Mouse (Mus musculus) kidney, postnatal 10 days (tissue): ENCODE measurements around the gene Shisal1.

Source experiments
- DNase-seq: peaks from one replicate; pipeline ENCODE4 v3.0.0; 2021; ENCODE audit warnings: mixed read lengths

Shisal1 gene

DNA sequence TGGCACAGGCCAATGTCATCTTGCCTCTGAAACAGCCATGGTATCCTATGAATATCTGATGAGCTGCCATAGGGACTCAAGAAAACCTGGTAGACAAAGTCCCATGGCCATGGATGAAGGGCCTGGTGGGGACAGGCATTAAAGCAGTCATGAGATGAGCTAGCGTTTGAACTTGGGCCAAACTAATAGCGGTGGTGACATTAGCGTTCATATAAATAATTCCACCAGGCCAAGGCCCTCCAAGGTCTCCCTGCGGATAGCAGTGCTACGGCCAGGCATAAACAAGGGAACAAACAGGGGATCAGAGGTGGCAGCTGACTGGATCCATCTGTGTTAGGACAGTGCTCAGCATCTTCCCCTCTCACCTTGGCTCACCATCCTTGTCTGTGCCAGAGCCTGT lies 21.2 kb downstream of the Shisal1 start:
- DNase-seq = no peak

DNA sequence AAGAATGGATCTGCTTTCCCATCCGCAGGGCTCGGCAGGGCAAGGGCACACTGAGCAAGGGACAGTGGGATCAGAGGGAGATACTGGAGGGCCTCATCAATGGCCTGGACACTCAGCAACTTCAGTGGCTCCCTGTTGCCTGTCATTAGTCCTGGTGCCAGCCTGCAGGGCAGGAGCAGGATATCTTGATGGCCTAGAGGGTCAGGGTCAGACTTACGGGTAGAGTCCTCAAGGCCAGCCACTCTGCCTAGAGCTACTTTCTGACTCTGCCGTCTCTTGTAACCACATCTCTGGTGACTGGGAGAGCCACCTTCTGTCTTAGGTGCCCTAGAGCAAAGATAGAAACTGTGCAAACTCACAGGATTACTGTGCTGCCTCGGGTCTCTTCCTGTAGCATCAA lies 23.1 kb downstream of the Shisal1 start:
- no peak for DNase-seq

DNA sequence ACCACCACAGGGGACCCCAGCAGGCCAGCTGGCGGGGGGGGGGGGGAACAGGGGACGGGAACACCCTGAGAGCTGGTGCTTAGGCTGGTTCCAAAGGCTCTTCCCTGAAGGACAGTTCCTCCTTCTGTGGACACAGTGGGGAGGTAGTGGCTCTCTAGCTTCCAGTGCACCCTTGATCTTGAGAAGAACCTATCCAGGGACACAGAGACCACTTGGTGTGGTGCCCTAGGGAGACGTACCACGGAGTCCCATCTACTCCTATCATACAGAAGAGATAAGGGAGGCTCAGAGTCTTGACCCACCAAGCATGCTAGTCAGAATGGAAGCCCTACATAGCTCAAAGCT lies 28.7 kb downstream of the Shisal1 start:
- DNase-seq = no peak

DNA sequence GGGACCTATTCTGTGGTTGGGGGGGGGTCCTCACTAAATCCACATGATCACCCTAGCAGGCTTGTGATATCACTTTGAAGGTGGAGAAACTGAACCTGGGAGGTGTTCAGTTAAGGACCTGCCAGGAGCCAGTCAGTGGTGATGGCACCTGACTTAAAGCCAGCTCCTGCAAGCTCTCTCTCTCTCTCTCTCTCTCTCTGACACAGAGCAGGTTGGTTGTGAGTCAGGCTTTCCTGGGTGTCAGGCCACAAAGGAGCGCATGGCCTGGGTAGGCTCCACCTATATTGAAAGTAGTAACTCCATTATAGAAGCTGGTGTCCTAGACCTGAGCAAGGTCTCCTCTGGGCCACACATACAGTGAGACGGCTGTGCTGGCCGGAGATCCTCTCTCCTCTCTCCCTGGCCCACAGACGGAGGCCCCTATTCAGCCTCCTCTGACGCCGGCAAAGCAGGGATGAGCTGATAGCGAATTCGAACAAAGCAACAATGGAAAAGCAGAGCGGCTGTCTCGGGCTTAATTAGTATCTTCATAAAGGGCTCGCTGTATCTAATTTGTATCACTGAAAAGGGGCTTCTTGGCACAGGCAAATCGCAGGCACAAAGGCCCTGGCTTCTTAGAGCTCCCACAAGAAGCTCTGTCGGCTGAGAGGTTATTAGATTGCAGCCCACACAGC lies 29.2 kb downstream of the Shisal1 start:
- no peak for DNase-seq

DNA sequence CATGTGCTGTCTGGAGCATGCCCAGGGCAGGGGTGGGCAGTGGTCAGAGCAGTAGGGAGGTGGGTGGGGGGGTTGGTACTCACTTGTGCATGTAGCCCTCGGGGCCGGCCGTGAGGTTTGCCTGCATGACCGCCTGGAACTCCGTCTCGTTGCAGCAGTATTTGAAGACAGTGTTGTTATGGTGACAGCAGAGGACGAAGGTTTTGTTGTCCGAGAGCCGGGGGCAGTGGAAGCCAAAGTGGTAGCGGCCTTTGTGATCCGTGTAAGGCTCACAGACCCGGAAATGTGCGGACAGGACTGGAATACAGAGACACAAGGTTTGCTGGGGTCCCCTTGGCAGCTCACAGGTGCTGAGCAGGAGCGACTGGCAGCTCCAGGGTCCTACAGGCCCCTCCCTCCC lies 29.9 kb downstream of the Shisal1 start:
- DNase-seq = no peak

DNA sequence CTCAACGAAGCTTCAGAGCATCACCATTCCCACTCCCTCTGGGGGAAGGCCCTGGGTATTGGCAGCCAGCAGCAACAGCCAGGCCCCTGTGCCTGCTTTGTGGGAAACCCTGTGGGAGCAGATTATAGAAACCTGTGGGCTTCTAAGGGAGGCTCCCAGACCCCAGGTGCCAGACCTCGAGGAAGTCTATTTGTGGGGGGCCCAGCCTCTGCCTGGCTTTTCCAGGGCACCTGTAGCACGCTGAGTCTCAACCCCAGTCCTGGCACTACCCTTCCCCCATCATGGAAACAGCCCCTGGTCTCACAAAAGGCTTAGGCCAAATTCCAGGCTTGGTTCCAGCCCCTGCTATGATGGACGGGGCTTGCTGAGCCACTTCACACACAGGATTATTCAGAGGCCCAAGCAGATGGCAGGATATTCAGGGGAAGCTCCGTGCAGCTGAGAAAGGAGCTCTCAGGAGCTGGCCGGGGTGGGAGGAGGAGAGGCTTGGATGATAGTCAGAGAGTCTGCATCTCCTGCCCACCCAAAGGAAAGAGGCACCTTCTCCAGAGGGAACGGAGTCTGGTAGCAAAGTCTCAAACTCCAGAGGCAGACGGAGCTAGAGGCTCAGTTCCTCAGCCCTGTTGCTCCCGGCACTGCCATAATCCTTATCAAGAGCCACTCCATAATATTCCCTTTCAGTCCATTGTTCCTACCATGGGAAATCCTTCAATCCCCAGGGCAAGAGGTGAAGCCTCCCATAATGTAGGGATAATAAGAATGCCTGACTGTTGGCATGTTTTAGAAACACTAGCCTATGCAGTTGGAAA lies 32.7 kb downstream of the Shisal1 start:
- DNase-seq = no peak

DNA sequence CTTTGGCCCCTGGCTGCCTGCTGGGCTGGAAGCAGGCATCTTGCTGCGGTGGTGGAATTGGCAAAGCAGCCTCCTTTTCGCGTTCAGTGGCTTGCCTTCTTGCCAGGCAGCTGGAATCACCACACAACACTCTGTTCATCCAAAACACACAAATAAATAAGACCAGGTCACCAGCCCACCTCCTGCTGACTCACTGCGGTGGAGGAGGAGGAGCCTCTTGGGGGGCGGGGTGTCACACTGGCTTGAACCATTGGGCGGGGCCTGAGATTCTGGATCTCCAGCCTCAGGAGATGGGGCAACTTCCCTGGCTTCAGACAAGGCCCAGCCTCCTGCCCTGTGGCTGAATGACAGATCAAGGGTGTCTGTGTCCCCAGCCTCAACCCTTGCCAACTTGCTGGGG lies 34.5 kb downstream of the Shisal1 start:
- DNase-seq = peak; percentile 65

DNA sequence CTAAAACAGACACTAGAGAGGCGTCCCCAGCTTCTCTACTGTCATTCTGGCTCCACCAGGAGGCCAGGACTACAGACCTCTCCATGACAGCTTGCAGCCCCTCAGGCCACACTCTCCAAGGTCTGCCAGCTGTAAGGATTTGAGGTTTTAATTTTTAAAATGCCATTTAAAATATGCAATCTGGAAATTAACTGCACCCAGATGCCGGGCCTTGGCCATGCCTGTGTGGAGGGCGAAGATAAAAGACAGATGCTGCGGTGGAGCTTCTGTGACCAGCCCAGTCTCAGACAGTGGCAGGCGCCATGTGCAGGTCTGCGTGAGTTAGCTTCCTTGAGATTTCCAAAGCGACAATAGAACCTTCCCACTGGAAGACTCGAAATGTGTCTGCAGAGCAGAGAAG lies 36.8 kb downstream of the Shisal1 start:
- DNase-seq = no peak

DNA sequence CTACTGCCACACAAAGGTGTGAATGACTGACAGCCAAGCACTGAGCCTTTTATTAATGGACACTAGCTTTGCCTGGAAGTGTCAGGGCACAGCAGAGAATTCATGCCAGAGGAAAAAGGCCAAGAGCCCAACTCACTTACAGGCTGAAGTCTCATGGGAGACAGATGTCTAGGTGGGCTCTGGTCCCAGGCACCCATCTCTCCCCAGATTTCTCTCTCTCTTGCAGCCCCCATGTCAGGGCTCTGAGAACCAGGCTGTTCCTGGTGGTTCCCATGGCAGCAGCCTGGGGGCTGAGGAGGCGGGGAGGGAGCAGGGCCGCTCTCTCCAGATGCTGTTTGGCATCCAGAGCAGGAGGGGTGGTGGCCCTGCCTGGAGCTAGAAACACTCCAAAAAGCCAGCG lies 38.3 kb downstream of the Shisal1 start:
- no peak for DNase-seq

DNA sequence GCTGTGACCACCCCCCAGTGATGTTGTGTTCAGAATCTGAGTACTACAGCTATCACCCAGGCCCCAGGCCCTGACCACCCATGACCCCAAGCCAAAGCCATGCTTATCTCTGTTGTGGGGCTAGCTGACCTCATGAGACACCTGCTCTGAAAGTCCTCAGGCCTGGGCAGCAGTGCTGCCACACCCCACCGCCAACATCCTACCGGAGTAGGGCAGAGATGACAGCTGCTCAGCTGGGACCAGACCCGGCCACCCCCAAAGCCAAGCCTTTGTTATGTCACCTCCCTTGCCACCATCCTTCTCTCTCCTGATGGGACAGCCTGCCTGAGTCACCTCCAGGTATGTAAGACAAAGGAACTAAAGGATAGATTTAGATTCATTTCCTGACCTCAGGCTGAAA lies 41.1 kb downstream of the Shisal1 start:
- DNase-seq = no peak

DNA sequence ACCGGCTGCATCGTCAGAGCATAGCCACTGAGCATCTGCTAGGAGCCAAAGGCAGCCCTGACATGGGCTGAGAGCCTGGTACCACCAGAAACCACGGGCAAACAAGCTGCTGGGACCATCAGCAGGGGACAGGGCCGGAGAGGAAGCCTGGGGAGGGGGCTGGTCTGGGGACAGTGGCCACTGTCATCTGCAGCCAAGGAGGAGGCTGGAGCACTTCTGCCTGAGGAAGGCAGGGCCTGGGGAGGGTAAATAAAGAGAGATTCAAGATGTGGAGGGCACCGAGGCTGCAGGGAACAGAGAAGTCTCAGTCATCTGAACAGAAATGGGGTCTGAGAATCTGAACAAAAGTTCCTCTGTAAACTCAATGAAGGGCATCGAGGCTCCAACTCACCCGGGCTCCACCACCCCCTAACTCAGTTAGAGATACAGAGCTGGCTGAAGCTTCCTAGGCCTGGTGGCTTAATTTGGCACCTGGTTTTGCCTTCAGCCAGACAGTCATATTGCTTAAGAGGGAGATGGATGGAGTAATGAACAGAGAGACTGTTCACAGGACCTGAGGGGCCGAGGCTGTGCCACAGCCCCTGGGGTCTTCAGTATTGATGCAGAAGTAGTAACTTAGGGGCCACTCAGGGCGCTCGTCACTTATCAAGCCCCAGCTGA lies 43.3 kb downstream of the Shisal1 start:
- no peak for DNase-seq

DNA sequence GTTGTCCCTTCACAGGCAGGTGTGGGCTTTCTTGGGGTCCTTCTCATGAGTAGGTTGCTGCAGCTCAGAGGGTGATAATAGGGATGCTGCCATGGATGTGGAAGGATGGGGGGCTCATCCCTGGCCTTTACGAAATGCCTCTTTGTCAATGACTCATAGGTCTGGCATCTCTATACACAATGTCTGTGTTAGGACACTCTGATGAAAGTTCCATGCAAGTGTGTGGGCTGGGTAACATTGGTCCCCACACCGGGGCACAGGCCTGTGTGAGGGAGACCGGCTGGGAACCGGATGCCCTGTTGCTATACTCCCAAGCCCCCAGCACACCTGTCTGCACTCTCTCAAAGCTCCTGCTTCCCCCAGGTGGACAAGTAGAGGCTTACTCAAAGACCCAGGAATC lies 48.3 kb downstream of the Shisal1 start:
- no peak for DNase-seq

DNA sequence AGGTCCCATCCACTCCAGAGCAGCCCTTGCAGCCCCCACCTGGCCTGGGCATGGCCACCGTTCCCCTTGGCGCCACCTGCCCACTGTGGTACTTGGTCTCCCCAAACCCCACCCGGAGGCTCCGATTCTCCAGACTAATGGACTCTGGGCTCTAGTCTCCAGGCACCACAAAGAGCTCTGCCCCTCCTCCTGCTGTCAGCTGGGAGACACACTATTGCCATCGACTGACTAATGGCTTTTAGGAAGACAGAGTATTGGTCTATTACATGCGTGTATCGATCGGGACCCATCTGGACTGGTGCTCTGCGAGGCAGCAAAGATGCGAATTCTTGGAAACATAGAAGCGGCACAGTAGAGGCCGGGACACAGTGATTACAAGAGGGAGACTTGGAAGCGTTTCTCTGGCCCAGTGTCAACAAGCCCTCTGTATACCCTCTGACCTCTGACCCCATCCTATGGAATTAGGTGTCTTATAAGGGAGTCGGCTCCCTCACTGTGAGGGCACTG lies 49.2 kb downstream of the Shisal1 start:
- DNase-seq = no peak

DNA sequence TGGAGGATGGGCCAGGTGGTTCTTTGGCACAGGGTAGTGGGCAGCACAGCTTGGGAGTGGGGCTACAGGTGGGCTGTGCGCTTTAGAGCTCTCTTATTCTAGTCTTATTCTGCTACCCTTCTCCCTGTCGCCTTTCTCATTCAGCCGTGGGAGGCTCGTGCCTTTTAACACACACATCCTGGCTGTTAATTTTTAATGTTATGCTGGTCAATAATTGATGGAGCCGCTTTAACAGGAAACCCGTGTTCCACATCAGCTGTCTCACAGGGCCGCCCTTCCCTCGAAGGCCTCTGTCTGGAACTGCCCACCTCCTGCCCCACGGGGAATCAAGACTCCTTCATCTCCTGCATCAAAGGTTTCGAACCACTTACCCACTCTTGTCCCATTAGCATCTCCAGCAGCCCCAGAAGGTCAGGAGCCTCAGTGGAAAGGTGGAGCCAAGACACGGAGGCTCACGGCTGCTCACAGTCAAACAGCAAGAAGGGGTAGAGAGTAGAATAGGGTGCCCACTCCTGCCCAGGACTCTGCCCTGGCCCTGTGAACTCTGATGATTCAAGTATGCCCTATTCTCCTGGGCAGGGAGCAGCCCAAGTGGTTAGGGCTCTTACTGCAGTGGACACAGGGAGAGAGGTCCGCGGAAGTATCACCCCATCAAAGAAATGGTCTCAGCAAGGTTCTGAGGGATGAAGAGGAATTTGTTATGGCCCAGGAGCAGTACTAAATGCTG lies 51.4 kb downstream of the Shisal1 start:
- DNase-seq = peak; percentile 72

DNA sequence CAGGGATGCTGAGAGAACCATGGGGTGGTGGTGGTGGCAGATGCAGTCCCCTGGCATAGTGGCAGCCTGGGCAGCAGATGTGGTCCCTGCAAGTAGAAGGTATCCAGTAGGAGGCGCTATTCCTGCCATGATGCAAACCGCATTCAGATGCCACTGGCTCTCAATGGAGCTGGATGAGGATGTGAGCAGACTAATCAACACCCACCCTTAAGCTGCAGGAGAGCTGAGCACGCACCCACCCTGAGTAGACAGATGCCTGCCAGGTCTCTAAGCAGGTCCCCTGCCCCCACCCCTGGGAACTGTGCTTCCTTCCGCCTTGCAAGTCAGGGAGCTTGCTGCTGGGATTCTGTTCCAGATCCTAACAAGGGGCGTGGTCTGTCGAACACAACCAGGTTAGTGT lies 53.6 kb downstream of the Shisal1 start:
- DNase-seq = no peak

DNA sequence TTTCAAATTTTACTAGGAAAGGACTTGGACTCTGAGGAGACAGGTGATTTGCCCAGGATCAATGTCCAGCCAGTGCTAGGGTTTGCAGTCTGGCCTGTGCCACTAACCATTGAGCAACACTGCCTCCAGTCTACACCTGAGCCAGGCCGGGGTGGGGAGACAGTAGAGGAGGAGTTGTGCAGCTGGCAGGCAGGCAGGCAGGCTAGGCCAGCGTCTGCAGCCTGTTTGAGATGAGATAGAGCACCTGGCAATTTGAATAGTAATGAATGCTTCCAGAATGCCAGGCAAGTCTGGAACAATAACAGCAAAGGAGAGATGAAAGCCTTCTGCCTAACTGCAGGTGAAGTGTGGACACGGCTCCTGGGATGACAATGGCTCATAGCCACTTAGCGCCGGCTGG lies 54.1 kb downstream of the Shisal1 start:
- DNase-seq = no peak

DNA sequence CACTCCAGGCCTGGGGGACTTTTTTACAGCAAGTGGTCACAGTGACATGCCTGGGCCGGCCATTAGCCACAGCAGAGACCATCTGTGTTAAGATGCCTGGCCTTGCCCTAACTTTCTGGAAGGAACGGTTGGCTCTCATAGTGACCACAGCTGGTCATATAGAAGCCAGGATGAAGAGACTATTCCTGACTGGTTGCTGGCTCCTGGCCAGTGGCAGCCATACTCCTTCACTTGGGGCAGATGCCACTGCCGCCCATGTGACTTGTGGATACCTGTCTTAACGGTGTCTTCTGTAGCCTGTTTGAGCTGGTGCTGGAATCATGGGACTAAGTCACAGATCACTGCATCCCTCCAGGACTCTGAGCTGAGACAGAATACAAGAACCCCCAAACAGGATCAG lies 54.8 kb downstream of the Shisal1 start:
- peak; percentile 42 for DNase-seq

DNA sequence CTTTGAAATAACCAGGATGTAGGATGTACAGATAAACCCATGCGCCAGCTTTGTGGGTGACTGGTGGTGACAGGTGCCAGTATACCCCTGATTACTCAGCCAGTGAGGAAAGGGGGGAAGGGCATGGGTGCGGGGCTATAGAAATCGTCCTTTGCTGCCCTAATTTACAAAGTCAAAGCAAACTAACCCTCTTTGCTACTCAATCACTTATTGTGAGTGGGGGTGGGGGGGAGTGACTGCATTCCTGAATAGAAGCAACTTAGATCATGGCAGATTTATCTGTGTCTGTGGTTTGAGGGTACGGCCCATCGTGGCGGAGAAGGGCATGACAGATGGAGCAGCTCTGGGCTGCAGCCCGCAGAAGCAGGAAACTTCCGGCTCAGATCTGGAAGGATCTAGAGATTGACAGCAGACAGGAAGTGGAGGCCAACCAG lies 58.2 kb downstream of the Shisal1 start:
- DNase-seq = no peak

DNA sequence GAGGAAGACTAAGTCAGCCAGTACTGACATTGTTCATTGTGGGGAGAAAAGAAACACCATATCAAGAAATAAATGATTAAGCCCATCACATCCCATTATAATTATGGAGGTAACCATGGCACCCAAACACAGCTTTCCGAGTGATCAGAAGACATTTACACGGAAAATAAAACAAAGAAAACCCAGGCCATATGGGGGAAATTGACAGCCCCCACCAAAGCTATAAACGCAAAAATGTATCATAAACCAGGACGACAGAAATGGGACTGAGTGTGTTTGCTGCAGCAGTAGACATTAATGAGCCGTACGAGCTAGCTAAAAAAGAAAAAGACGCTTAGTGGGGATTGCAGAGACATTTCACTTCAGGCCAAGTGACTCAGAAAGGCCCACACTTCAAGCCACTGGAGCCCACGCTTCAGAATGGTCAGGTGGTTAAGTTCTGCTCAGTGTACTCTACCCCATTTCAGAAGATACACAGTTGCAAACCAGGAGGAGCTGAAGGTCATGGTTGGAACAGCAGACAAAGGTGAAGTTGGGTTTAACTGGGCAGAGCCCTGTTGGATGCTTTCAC lies 60.8 kb downstream of the Shisal1 start:
- DNase-seq = no peak

DNA sequence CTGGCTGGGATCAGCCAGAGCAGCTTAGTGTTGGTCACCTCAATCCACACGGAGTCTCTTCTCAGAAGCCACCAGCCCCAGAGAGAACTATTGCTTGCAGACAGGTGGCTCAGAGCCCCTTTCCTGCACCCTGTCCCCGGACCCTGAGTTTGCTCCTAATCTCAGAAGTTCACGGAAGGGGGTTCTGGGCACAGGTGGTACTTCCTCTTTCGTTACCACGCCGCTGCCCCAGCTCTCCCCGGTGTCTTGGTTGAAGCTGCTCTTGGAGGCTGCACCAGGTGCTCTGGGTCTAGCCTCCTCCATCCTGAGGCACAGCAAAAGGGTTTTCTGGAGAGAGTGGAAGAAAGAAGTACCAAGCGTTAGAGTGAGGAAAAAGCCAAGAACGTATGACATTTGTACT lies 62.8 kb downstream of the Shisal1 start:
- no peak for DNase-seq

DNA sequence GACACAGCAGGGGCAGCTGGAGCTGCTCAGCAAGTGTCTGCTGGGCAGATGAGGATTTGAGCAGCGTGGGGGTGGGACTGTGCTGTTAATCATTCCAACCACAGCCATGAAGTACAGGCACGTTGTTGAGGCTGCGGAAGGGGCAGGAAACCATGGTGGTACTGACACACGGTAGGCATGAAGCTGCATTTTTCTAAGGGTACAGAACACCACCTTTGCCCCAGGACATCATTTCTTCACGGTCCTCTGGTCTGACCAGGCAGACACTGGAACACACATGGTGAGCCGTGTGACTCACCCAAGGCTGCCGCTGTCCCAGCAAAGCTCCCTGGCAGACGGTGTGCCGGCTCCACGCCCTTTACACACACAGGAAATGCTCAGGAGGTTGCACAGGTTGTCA lies 66.7 kb downstream of the Shisal1 start:
- DNase-seq = peak; percentile 38

DNA sequence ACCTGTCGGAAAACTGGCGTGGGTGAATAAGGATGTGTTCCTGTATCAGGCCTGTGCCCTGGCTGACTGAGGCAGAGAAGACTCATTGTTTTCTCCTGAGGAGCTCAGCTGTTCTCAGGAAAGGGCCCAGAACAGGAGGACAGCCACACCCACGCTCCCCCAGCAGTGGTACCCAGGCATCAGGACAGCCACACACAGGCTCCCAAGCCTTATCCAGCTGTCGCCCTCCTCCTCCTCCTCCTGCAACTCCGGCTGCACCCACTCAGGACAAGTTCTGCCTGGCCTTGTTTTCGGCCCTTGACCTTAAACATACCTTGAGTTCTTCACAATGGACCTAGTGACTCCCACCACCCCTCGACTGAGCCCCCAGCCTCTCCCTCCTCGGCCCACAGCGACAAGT lies 68.2 kb downstream of the Shisal1 start:
- DNase-seq = no peak

DNA sequence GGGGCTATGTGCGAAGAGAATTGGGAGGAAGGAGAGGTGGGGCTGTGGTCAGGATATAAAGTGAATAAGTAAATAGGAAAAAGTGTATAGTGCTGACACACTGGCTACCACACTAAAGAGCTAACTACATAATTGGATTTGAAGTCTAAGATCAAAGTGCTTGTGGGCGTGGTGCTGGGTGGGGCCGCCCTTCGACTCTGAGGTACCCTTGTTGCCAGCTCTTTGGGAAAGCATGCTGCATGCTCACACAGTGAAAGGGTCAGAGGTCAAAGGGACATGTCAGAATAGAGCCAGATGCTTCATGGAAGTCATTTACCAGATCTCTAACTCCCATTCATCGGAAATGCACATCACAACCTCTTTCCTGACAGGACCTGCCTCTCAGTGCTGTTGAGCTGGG lies 74.1 kb downstream of the Shisal1 start:
- no peak for DNase-seq
